Mouse (Mus musculus) heart, postnatal 0 days (tissue): ENCODE results near the gene Kansl1l. TPM values are rescaled to one million over a fixed set of nuclear protein-coding genes. Genes with fewer than 3 reads are reported as not detected.

Source experiments
- ATAC-seq: fragments of 200-750 bp; cut with Nextera tagmentation; 2 replicates; pipeline ENCODE4 v1.8.0; 2017; ENCODE audit warnings: low read depth, moderate number of reproducible peaks, moderate library complexity; ENCODE audit not compliant: insufficient read depth
- DNase-seq: peaks from one replicate; pipeline ENCODE4 v3.0.0-alpha.2; 2016; ENCODE audit warnings: low spot score
- H3K27ac ChIP-seq: fragments of 300-500 bp; sonication (generic); 2 replicates; pipeline ENCODE4 v1.5.1; 2014; ENCODE audit warnings: low read depth, mild to moderate bottlenecking
- H3K27me3 ChIP-seq: fragments of 300-500 bp; sonication (generic); 2 replicates; pipeline ENCODE4 v1.6.1; 2014; ENCODE audit warnings: low read length, mixed read lengths; ENCODE audit not compliant: control insufficient read depth, insufficient read depth
- H3K36me3 ChIP-seq: fragments of 300-500 bp; sonication (generic); replicated peaks from 2 replicates; pipeline ENCODE4 v1.6.1; 2014; ENCODE audit warnings: low read length, mixed read lengths; ENCODE audit not compliant: control insufficient read depth, insufficient read depth
- H3K4me1 ChIP-seq: fragments of 300-500 bp; sonication (generic); 2 replicates; pipeline ENCODE4 v1.6.1; 2014; ENCODE audit warnings: antibody characterized with exemption; ENCODE audit not compliant: control insufficient read depth, insufficient read depth
- H3K4me2 ChIP-seq: fragments of 300-500 bp; sonication (generic); 2 replicates; pipeline ENCODE4 v1.6.1; 2014; ENCODE audit warnings: low read depth, mild to moderate bottlenecking, low read length, moderate library complexity
- H3K4me3 ChIP-seq: fragments of 300-500 bp; sonication (generic); 2 replicates; pipeline ENCODE4 v1.5.1; 2014; ENCODE audit warnings: low read depth, low read length
- H3K9ac ChIP-seq: fragments of 300-500 bp; sonication (generic); replicated peaks from 2 replicates; pipeline ENCODE4 v1.6.1; 2014; ENCODE audit warnings: low read depth, low read length, mixed read lengths
- H3K9me3 ChIP-seq: fragments of 300-500 bp; sonication (generic); replicated peaks from 2 replicates; pipeline ENCODE4 v1.6.1; 2016; ENCODE audit warnings: low read length; ENCODE audit not compliant: control insufficient read depth
- CTCF ChIP-seq: IDR thresholded peaks from 2 replicates; pipeline ENCODE4 v1.5.1; 2016; ENCODE audit warnings: antibody characterized with exemption, control low read depth, low read depth
- EP300 ChIP-seq: IDR thresholded peaks from 2 replicates; pipeline ENCODE4 v1.6.1; 2016; ENCODE audit warnings: antibody characterized with exemption, low read depth
- WGBS: fragments of 180-500 bp; shearing (Covaris S2); extraction: QIAGEN DNeasy Blood & Tissue Kit; methylation state at CpG from one replicate; pipeline ENCODE4 v1.1.7; 2014; 5-methylcytosine and 5-hydroxymethylcytosine counted together
- polyA plus RNA-seq: library from polyadenylated mRNA; unstranded; fragments of >200 nt; fragmentation: Nextera tagmentation; extraction: Ambion mirVana; gene quantifications from 2 replicates; pipeline ENCODE4 v1.2.1, GENCODE M21; 2015
- total RNA-seq: library from RNA; depleted of rRNA; stranded (reverse); fragments of >200 nt; gene quantifications from 2 replicates; pipeline ENCODE4 v1.2.3, GENCODE M21; 2014; ENCODE audit warnings: low replicate concordance; rRNA removed

Kansl1l gene
- total RNA-seq (22.5 and 26.6 TPM in 2 replicates), polyA plus RNA-seq (9.4 and 9.6 TPM in 2 replicates)

DNA sequence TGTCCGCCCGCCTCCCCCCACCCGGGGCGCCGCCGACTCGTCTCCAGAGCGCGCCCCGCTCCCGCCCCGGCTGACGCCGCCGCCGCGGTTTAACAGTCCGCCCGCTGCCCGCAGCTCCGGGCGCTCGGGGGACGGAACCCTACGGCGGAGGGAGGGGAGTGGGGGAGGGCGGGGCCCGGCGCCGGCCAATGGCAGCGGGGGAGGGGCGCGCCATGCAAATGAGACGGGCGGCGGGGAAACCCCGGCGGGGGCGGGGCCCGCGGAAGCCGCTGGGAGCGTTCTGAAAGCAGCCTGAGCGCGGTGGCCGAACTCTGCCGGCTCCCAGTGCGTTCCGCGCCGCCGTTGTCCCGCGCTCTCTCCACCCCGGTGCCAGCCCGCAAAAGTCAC, at the start of gene Kansl1l:
Gene Kansl1l (minus strand): TSS at position 110 of the 387 bp plus-strand sequence.
- WGBS = 1% methylated on average over 46 of the region's 56 CpGs
- ATAC-seq = peak; percentile 86

DNA sequence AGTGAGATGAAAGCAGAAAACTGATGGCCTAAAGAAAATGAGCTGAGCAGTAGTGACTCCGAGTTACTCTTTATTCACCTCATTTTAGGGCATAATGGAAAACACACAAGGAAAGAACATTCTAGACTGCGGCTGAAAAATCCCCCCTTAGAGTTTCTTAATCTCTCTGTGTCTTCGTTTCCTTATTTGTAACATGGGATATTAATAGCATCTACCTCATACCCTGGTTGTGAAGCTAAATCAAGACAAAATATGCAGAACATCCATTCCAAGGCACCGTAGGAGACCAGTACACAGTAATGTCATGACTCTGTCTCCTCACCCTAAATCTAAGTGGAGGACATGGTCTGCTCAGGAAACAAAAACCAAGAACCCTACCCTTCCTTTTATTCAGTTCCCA, 48.3 kb upstream of the Kansl1l start:
- H3K4me3 ChIP-seq = no peak overlapping the region
- H3K27ac ChIP-seq = peak overlapping the region; percentile 100

More for the DNA sequence above, at the start of gene Kansl1l:
- DNase-seq = peak; percentile 94
- Histone ChIP-seq H3K4me1 (peaks cover 6% of the 10 kb centered on the region; the same call in 1 of the 2 replicates), H3K9me3 (no peaks in the 10 kb centered on the region), H3K27ac (peak within 1 kb of the TSS; percentile 98), H3K4me3 (peak within 1 kb of the TSS; percentile 88), H3K9ac (peak within 1 kb of the TSS; percentile 95), H3K27me3 (no peaks in the 10 kb centered on the region), H3K4me2 (peak within 1 kb of the TSS; percentile 93), H3K36me3 (no peaks in the 10 kb centered on the region)
- peak; percentile 67; the same call in 1 of the 2 replicates for TF ChIP-seq EP300
- TF ChIP-seq CTCF = no peak

DNA sequence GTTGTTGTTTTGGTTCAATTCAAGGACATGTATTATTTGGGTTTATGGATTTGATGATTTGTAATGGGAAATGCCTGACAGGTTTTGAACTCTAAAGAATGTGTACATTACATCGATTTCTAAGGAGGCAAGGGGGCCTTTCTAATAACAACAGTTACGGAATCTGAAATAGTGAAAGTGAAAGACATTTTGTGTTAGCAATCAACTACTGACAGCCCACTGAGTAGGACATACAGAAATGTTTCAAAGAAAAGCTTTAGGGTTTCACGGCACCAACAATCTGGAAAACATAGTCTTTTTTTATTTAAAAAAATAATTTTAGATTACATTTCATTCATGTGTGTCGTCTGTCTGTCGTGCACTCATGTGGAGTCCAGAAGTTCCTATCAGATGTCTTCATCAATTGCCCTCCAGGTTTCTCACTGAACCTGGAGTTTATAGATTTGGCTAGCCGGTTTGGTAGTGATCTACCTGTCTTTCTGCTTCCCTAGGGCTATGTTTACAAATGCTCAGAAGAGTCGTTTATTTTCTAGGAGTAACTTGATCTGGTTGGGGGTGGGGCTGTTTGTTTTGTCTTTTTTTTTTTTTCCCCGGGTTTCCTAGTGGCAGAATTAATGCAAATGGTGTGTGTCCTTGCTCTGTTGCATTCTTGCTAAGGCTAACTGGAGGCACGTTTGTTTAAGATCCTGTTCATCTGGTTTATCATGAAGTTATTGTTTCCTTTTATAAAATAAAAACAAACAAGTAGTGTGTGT, 46.6 kb upstream of the Kansl1l start:
- Histone ChIP-seq H3K4me2 (peak overlapping the region; percentile 69), H3K9me3 (0 out of 2 replicates have a peak, but pooled peaks cover 4% of the 10 kb centered on the region), H3K36me3 (peaks cover 7% of the 10 kb centered on the region; the same call in 1 of the 2 replicates), H3K27ac (peak overlapping the region; percentile 100), H3K27me3 (no peaks in the 10 kb centered on the region), H3K9ac (peak overlapping the region; percentile 99), H3K4me3 (peak overlapping the region; percentile 99), H3K4me1 (peaks cover 17% of the 10 kb centered on the region)
- WGBS = 6% methylated on average over 9 of the region's 9 CpGs
- DNase-seq (peak; percentile 44), ATAC-seq (no peak)
- TF ChIP-seq CTCF (no peak), EP300 (no peak)

More for the DNA sequence above, 48.3 kb upstream of the Kansl1l start:
- peaks cover 20% of the 10 kb centered on the region for H3K4me1 ChIP-seq
- WGBS = 36% methylated on average over 4 of the region's 4 CpGs
- DNase-seq (peak; percentile 74), ATAC-seq (no peak)
- H3K9ac ChIP-seq = no peak overlapping the region
- no peaks in the 10 kb centered on the region for H3K9me3 ChIP-seq
- TF ChIP-seq CTCF = no peak
- no peaks in the 10 kb centered on the region for H3K27me3 ChIP-seq
- no peak overlapping the region for H3K4me2 ChIP-seq
- 0 out of 2 replicates have a peak, but pooled peaks cover under 1% of the 10 kb centered on the region for H3K36me3 ChIP-seq

DNA sequence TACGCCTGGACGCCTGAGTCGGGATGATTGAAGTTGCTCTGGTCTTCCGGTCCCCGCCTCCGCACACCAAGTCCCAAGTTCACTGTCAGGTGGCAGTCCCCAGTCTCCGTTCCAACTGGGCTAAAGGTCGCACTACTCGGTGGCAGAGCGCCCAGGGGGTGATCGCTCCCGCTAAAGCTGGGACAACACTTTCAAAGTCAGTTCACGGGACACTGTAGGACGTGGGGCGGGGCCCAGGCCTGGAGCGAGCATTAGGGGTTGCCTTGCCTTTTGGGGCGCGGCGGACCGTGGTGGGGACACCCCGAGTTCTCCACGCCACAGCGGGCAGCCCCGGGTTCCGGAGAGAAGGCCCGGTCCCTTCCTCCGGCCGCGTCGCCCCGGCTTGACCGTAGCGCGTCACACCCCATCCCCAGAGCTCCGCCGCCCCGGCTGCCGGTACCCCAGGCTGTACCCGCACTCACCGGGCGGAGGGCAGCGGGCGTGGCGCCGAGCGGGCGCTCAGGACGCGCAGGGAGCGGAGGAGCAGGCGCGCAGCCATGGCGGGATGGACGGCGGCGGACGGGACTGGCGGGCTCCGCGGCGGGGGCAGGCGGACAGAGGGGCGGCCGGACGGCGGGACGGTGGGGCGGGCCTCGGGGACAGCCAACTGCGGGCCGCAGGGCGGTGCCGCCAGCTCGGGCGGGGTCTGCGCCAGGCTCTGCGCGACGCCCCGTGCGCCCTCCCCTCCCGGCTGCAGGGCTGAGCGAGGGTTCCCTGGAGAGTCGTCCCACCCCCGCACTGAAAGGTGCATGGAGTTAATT, 45.5 kb upstream of the Kansl1l start, which contains the start of gene Acadl:
Gene Acadl (minus strand): TSS at position 566 of the 800 bp plus-strand sequence.
- H3K27me3 ChIP-seq = no peaks in the 10 kb centered on the region
- no peak for TF ChIP-seq CTCF
- peak; percentile 99 for TF ChIP-seq EP300
- 0 out of 2 replicates have a peak, but pooled peaks cover 4% of the 10 kb centered on the region for H3K9me3 ChIP-seq
- peak; percentile 96 for ATAC-seq
- H3K27ac ChIP-seq = peak within 1 kb of the TSS; percentile 100
- DNase-seq = peak; percentile 94
- peaks cover 17% of the 10 kb centered on the region for H3K4me1 ChIP-seq
- WGBS = 2% methylated on average over 71 of the region's 85 CpGs
- H3K36me3 ChIP-seq = peaks cover 17% of the 10 kb centered on the region
- peak within 1 kb of the TSS; percentile 99 for H3K9ac ChIP-seq
- peak within 1 kb of the TSS; percentile 69 for H3K4me2 ChIP-seq
- peak within 1 kb of the TSS; percentile 99 for H3K4me3 ChIP-seq
